Mouse (Mus musculus) adrenal gland, postnatal 10 days (tissue): ENCODE results near the gene Tbc1d23. TPM values are rescaled to one million over a fixed set of nuclear protein-coding genes. Genes with fewer than 3 reads are reported as not detected.
"Not testable (repeated sequence)": the region's sequence is repeated elsewhere in the genome, so short reads cannot be mapped to it uniquely, and the experiment has no call there.

Experiments
- DNase-seq: peaks from one replicate; pipeline ENCODE4 v3.0.0; 2021; ENCODE audit warnings: mixed read lengths
- long read RNA-seq, 2 experiments: library from polyadenylated mRNA; stranded (forward); transcript quantifications; one replicate each; pipeline ENCODE4 v2.0.0; 2021
- total RNA-seq, 2 experiments: library from RNA; stranded (reverse); gene quantifications; 2 replicates each; pipeline ENCODE4 v1.2.3; 2021

The Tbc1d23 gene
- 10 to 100 TPM; 37.7 to 42.6 TPM for total RNA-seq
- long read RNA-seq, experiment 1, full-length matches to known transcripts: 13 of 16 reads
- long read RNA-seq, experiment 1, partial matches to known transcripts: 1 of 16 reads
- long read RNA-seq, experiment 1, other reads (novel, unspliced or antisense): 2 of 16 reads
- long read RNA-seq, experiment 2, transcript Tbc1d23-203 (19 exons, 3,112 nt): major isoform, 15 of 25 reads
- long read RNA-seq, experiment 2, partial matches to known transcripts: 0 of 25 reads
- long read RNA-seq, experiment 2, other reads (novel, unspliced or antisense): 5 of 25 reads

DNA sequence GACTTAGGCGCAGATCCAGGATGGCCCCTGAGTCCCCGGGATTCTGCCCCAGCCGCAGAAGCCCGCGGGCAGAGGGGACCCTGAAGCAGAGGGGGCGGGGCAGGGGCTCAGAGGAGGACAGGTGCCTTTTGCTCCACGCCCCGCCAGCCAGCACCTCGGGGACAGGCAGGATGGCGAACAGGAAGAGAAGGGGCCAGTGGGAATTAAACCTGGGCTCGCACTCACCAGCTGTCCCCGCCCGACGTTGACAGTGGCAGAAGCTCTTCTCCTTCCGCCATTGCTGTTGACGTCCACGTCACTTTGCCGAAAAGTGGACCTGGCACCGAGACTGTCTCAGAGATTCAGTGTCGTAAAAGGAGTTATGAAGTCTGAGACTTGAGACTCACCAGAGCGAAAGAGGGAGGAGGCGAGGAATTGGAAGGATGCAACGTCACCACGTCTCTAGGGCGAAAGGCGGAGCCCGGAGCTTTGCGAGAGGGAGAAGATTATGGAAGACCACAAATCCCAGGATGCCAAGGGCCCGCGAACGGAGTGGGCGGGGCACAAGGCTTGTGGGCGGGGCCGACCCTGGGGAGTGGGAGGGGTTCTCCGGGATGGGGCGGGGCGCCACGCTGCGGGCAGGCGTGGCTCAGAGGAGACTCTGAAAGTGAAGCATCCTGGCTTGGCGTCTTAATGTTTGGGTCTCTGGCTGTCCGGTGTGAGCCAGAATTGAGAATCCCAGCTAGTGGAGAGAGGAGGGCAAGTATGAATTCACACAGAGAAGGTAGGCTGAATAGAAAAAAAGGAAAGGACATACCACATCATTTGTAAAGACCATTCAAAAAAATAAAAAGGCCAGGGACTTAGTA, at the start of gene Tbc1d23:
Tbc1d23 (minus strand) TSS at position 416 of the 848 bp plus-strand sequence.
- peak; percentile 99 for DNase-seq

- DNase-seq: no peak
Measured at GRCm38 (mm10) chr16:57280221-57281217, 49.2 kb upstream of the Tbc1d23 start.

DNA sequence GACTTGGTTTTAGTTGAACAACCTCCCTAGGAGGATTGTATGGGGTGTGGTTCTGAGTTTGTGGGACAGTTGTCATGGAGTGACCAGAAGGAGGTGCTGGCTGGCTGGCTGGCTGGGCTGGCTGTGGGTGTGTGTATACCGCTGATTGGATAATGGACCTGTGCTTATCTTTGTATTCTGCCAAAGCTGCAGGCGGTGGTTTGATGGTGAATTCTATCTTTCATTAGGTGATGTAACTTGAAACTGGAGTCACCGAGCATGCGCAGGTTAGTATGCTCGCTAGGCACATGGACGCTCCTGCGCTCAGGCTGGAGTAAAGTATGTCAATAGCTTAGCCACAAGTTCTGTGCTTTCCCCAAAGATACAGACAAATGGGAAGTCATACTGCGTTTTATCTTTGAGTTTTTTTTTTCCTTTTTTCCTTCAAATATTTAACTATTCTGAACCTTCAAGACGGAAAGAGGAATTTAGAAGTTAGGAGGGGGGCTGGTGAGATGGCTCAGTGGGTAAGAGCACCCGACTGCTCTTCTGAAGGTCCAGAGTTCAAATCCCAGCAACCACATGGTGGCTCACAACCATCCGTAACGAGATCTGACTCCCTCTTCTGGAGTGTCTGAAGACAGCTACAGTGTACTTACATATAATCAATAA, 47.8 kb upstream of the Tbc1d23 start:
- no peak for DNase-seq

DNA sequence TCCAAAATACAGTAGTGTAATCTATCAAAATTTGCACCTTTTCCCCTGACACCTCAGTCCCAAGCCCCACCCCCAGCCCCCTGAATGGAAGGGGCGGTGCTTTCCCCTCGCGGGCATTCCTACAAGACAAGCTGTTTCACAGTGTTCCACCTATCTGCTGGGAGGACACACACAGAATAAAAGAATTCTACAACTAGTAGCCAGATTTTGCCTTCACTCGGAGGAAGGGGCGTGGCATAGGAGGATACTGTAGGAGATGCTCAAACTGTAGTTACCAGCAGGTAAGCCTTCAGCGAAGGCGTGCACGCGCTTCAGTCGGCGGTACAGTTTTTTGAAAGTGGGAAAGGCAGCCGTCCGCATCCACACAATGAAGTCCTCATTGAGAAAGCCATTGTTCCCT, 38.4 kb upstream of the Tbc1d23 start:
- DNase-seq: no peak

GRCm38 (mm10) chr16:57268058-57268841, 36.9 kb upstream of the Tbc1d23 start:
- no peak for DNase-seq

GRCm38 (mm10) chr16:57267068-57267467, 35.8 kb upstream of the Tbc1d23 start:
- DNase-seq: no peak

DNA sequence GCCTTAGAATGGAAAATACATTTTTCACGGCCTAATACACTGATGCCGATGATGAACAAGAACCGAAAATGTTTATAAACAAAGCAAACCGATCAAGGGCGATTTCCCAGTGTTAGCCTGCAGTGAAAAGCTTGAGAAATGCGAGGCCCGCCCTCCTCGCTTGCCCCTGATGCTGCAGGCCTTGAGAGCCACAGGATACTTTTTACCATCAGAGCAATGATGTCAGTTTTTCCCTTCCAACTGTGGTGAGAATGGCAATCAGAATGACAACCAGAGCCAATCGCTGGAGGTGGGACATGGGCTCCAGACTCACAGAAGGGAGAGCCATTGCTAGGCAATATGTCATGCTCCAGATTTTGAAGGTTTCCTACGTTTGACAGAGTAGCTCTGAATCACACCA, 28.8 kb upstream of the Tbc1d23 start:
- no peak for DNase-seq

DNA sequence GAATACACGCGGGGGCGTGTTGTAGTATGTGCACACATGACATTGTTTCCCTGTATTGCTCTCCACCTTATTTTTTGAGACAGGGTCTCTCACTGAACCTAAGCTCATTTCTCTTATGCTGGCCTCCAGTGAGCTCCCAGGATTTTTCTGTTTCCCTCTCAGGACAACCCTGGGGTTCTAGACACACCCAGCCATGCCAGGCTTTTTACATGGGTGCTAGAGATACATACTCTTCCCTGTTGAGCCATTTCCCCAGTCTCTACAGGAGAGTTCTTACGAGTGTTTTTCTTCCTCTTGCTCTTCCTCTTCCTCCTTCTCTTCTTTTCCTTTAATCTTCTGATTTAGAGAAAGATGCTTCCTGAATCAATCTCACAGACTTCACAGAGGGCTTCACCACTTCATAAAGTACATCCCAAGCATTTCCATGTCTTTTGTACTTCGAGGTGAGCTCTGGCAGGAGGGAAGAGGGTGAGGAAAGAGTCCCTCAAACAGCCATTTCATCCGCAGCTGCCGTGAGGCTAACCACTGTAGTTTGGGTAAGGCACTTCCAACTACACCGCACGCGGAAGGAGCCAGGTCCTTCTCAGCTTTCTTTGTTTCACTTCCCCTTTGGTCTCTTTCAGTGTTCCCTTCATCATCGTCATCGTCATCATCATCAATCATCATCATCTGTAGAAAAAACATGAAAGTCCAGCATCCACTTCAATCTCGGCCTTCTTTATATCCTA, 28.2 kb upstream of the Tbc1d23 start:
- no peak for DNase-seq

DNA sequence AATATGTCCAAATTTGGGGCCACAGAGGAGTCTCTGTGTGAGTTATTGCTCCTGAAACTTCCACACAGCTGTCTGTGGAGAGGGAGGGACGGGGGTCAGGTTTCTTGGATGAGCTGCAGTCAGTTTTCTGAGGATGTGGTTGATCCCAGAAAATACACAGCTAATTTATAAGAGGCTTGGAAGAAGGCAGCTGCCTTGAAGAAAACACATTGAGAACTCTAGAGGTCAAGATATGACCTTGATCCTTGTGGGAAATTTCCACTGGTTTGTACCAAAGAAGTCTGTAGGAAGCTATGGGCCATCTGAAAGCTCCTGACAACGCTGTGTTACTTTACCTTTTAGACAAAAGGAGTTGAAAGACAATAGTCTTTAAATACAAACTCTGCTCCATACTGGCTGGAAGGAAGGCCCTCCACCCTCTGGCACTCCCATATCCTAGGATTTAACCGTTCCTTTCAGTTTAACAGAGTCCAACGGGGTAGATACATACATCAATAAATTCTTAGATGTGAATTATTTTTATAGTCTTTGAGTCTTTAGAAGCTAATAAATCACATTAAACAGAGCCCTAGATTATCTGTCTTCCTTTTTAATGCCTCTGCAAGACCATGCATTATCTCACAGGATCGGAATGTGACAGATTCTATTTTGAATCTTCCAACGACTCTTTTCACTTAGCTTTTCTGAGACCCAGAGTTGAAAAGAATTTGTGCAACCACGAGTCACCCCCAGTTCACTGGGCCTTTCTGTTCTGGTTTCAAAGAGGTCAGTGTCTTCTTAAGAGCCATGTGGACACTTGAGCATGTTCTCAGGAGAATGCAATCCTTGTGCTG, 20.5 kb upstream of the Tbc1d23 start:
- DNase-seq: no peak

DNA sequence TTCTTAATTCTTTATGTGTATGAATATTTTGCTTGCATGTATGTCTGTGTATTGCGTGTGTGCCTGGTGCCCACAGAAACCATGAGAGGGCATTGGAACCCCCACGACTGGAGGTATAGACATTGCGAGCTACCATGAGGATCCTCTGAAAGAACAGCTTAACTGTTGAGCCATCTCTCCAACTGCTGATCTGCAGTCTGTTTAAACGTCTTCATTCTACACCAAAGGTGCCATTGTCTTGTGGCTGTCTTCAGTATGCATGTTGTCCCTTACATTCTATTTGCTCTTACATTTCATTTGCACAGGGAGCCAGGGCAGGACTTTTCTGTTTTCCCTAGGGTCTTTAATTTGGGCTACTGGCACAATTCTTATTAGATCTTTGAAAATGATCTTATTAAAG, 19.7 kb upstream of the Tbc1d23 start:
- DNase-seq: no peak

DNA sequence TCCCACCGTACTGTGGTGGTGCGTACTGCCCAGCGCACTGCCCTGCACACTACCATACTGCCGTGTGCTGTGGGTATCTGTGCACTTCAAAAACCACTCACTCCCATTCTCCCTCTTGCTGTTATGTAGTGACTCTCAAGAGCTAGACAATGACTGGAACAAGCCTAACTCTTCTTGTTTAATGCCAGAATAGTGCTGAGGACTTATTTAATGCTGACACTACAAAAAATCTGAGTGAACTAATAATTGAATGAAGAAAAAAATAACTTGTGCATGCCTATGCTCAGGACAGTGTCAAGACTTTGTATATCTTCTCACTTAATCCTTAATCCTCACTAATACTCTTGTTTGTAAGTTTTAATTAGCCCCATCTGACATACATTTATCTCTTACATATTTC, 16.2 kb upstream of the Tbc1d23 start:
- DNase-seq: no peak

DNA sequence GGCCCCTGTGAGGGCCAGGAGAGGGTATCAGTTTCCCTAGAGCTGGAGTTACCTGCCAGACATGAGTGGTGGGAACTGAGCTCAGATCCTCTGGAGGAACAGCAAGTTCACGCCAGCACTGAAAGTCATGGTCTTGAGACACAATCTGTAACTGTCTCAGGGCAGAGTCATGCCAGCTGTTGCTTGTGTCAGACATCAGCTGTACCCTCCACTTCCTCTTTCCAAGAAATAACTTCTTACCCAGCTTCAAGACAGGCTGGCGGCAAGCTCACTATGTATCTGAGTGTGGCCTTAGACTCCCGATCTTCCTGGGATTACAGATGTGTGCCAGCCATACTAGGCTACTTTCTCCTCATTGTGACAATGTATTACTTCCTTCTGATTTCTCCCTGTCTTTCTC, 15.3 kb upstream of the Tbc1d23 start:
- DNase-seq: no peak

DNA sequence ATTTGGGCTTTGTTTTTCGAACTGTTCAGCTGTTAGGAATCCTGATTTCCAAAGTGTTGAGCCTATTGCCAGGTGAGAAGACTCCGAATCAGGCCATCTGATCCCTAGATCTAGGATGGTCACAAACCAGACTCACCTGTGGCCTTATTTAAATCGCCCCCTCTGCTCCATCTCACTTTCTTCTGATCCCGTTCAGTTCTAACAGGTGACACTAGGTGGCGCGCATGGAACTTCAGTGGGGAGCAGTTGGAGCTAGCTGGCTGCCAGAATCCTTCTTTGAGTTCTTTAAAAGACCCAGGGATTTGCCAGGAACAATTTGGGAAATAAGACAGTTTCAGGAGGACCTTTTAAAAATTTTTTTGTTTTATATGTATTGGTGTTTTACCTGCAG, 12.5 kb upstream of the Tbc1d23 start:
- DNase-seq: peak; percentile 89

- peak; percentile 22 for DNase-seq
Measured at GRCm38 (mm10) chr16:57243205-57243857, 12.0 kb upstream of the Tbc1d23 start.

DNA sequence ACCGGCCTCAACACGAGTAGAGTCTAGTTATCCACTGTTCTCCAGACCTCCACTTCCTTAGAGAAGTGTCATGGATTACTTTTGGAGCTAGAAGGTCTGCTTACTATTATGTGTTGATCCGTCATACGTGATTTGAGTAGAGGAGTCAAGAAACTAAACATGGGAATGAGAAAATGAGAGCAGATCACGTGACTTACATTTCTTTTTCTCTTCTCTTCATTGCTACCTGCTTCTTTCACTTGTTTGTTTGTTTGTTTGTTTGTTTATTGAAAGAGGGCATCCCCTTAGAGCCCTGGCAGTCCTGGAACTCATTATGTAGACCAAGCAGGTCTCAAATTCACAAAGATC, 11.5 kb upstream of the Tbc1d23 start:
- DNase-seq: no peak

DNA sequence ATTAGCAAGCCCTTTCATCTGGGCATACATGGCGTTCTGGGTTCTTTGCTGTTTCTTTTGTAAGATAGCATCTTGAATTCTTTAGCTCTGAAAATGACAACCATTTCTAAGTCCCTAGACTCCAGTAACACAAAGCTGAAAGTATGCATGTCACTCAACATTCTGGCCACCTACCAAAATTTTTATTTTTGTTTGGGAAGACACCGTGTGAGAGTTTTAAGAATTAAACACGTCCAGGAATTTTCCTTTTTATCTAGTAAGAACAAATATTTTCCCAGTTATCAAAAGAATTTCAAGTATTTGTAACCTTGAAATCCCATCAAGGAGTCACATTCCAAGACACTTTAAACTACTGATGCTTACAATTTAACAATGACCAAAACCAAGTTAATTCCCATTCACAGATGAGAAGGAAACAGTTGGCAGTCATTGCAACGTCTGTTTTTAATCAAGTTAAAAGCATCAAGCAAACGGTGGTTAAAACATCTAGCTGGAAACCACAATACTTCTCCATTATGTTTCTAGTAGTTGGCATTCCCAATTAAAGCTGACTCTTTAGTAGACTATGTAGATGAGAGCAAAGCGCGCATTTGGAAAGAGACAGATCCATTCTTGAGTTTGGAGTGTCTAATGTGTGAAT, 4.7 kb upstream of the Tbc1d23 start:
- DNase-seq: no peak

DNA sequence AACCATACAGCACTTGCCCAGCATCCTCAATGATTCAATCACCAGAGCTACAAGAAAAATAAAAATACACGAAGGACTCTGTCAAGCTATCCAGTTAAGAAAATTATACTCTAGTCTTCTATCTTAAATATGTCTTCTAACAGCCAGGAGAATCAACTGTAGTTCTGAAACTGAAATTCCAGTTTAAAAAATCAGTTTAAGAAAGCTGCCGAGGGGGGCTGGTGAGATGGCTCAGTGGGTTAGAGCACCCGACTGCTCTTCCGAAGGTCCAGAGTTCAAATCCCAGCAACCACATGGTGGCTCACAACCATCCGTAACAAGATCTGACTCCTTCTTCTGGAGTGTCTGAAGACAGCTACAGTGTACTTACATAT, 620 bp upstream of the Tbc1d23 start:
- not testable (repeated sequence) for DNase-seq

DNA sequence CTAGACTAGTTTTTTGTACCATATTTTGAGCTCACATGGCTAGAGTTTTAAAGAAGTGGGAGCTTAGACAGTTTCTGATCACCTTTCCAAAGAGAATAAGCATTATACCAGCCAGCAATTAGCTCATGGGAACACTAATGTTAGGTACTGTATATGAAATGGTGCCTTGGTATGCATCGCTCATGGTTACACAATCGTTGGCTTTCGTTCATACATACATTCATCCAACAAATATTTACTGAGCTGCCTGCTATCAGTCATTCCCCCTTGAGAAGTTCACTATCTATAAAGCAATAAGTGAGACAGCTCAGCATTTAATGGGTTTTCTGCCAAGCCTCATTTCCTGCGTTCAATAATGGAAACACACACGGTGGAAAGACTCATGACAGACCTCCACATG, 4.9 kb downstream of the Tbc1d23 start:
- DNase-seq: no peak

DNA sequence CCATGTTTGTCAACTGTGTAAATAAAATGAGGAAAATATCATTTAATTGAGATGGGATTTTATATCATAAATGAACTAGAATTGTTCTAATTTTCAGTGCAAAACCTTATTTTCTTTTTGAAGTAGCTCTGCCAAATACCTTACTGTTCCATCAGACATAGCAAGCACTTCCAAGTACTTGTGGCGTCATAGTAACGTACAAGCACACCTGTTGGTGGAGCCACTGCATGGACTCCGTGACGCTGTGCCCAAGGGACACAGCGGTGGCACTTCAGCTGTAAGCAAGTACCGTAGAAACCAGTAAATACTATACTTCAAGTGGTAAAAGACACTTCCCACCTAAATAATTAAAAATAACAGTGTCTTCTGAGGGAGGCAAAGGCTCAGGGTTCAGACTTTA, 10.9 kb downstream of the Tbc1d23 start:
- no peak for DNase-seq
